Mouse (Mus musculus) lung, adult 2 months (tissue): ENCODE data around the gene Gm21093.
"Not testable (repeated sequence)": the region's sequence is repeated elsewhere in the genome, so short reads cannot be mapped to it uniquely, and the experiment has no call there.

Experiments used
- CTCF ChIP-seq: fragments of 200-500 bp; IDR thresholded peaks from 2 replicates; pipeline ENCODE4 v1.5.1; 2011; ENCODE audit warnings: mild to moderate bottlenecking, low read length, control low read depth; ENCODE audit not compliant: insufficient read depth
- POLR2A ChIP-seq: fragments of 200-500 bp; IDR thresholded peaks from 2 replicates; pipeline ENCODE4 v1.6.1; 2011; ENCODE audit warnings: low read depth, mild to moderate bottlenecking, control low read depth, low read length, borderline replicate concordance; ENCODE audit errors: extremely low read depth

- TF ChIP-seq POLR2A, CTCF: not testable (repeated sequence)
Measured at GRCm38 (mm10) chr4:42034626-42035025, at the start of gene Gm21093.
